Mouse (Mus musculus) hindbrain, embryonic 10.5 days (tissue): ENCODE measurements around the gene Lcmt1. TPM values are rescaled to one million over a fixed set of nuclear protein-coding genes. Genes with fewer than 3 reads are reported as not detected.

Source experiments
- DNase-seq: peaks from one replicate; pipeline ENCODE4 v3.0.0-alpha.2; 2017; ENCODE audit warnings: low spot score
- H3K27ac ChIP-seq: fragments of 300-500 bp; sonication (generic); 2 replicates; pipeline ENCODE4 v1.5.1; 2016; ENCODE audit warnings: mild to moderate bottlenecking, moderate library complexity
- H3K27me3 ChIP-seq: fragments of 300-500 bp; sonication (generic); 2 replicates; pipeline ENCODE4 v1.6.1; 2016; ENCODE audit warnings: mild to moderate bottlenecking; ENCODE audit not compliant: poor library complexity, insufficient read depth, severe bottlenecking
- H3K36me3 ChIP-seq: fragments of 300-500 bp; sonication (generic); 2 replicates; pipeline ENCODE4 v1.6.1; 2016; ENCODE audit warnings: mild to moderate bottlenecking, moderate library complexity
- H3K4me1 ChIP-seq: fragments of 300-500 bp; sonication (generic); replicated peaks from 2 replicates; pipeline ENCODE4 v1.6.1; 2016; ENCODE audit warnings: mild to moderate bottlenecking
- H3K4me3 ChIP-seq: fragments of 300-500 bp; sonication (generic); 2 replicates; pipeline ENCODE4 v1.5.1; 2016; ENCODE audit warnings: mild to moderate bottlenecking, moderate library complexity
- H3K9me3 ChIP-seq: fragments of 300-500 bp; sonication (generic); 2 replicates; pipeline ENCODE4 v1.6.1; 2016; ENCODE audit warnings: mild to moderate bottlenecking, moderate library complexity
- WGBS: fragments of 180-500 bp; shearing (Covaris S2); methylation state at CpG from one replicate; pipeline ENCODE4 v1.1.7; 2016; 5-methylcytosine and 5-hydroxymethylcytosine counted together
- polyA plus RNA-seq: library from polyadenylated mRNA; unstranded; fragments of >200 nt; fragmentation: Nextera tagmentation; extraction: Ambion mirVana; gene quantifications from 2 replicates; pipeline ENCODE4 v1.2.1, GENCODE M21; 2016

The Lcmt1 gene
- polyA plus RNA-seq, 1 experiment from 2014 or later: 57.9 TPM

- H3K27ac ChIP-seq: no peak overlapping the region
- no peaks in the 10 kb centered on the region for H3K9me3 ChIP-seq
- no peaks in the 10 kb centered on the region for H3K4me1 ChIP-seq
- WGBS: 90% methylated on average over 6 of the region's 6 CpGs
- H3K27me3 ChIP-seq: no peaks in the 10 kb centered on the region
- H3K36me3 ChIP-seq: peaks cover 74% of the 10 kb centered on the region
- H3K4me3 ChIP-seq: no peak overlapping the region
- DNase-seq: no peak
These were observed 20.2 kb downstream of the Lcmt1 start for GRCm38 (mm10) chr7:123389686-123390280.

GRCm38 (mm10) chr7:123394271-123394670 lies 24.7 kb downstream of the Lcmt1 start:
- no peaks in the 10 kb centered on the region for H3K9me3 ChIP-seq
- H3K4me3 ChIP-seq: no peak overlapping the region
- WGBS: 96% methylated on average over 6 of the region's 6 CpGs
- no peaks in the 10 kb centered on the region for H3K4me1 ChIP-seq
- no peak overlapping the region for H3K27ac ChIP-seq
- H3K27me3 ChIP-seq: no peaks in the 10 kb centered on the region
- DNase-seq: no peak
- H3K36me3 ChIP-seq: peaks cover 36% of the 10 kb centered on the region

- Histone ChIP-seq H3K4me1 (no peaks in the 10 kb centered on the region), H3K27ac (no peak overlapping the region), H3K9me3 (no peaks in the 10 kb centered on the region), H3K4me3 (no peak overlapping the region), H3K27me3 (no peaks in the 10 kb centered on the region), H3K36me3 (peaks cover 29% of the 10 kb centered on the region)
- DNase-seq: no peak
- WGBS: 90% methylated on average over 5 of the region's 5 CpGs
These were observed 27.3 kb downstream of the Lcmt1 start for GRCm38 (mm10) chr7:123396900-123397299.

GRCm38 (mm10) chr7:123397369-123397768 lies 27.8 kb downstream of the Lcmt1 start:
- H3K36me3 ChIP-seq: peaks cover 31% of the 10 kb centered on the region
- no peak overlapping the region for H3K27ac ChIP-seq
- no peak overlapping the region for H3K4me3 ChIP-seq
- no peaks in the 10 kb centered on the region for H3K27me3 ChIP-seq
- H3K4me1 ChIP-seq: no peaks in the 10 kb centered on the region
- WGBS: 85% methylated on average over 8 of the region's 8 CpGs
- no peaks in the 10 kb centered on the region for H3K9me3 ChIP-seq
- DNase-seq: no peak

GRCm38 (mm10) chr7:123397931-123398330 lies 28.3 kb downstream of the Lcmt1 start:
- 92% methylated on average over 8 of the region's 8 CpGs for WGBS
- no peak for DNase-seq
- H3K36me3 ChIP-seq: peaks cover 31% of the 10 kb centered on the region
- H3K27me3 ChIP-seq: no peaks in the 10 kb centered on the region
- no peak overlapping the region for H3K27ac ChIP-seq
- no peaks in the 10 kb centered on the region for H3K4me1 ChIP-seq
- H3K4me3 ChIP-seq: no peak overlapping the region
- no peaks in the 10 kb centered on the region for H3K9me3 ChIP-seq

- WGBS: 35% methylated on average over 7 of the region's 7 CpGs
- H3K4me1 ChIP-seq: no peaks in the 10 kb centered on the region
These were observed 29.2 kb downstream of the Lcmt1 start for GRCm38 (mm10) chr7:123398828-123399227.

GRCm38 (mm10) chr7:123399286-123399685 lies 29.7 kb downstream of the Lcmt1 start:
- peaks cover 35% of the 10 kb centered on the region for H3K36me3 ChIP-seq
- H3K4me1 ChIP-seq: no peaks in the 10 kb centered on the region
- H3K27me3 ChIP-seq: no peaks in the 10 kb centered on the region
- H3K9me3 ChIP-seq: no peaks in the 10 kb centered on the region
- no peak overlapping the region for H3K27ac ChIP-seq
- no peak for DNase-seq
- no peak overlapping the region for H3K4me3 ChIP-seq
- 86% methylated on average over 4 of the region's 4 CpGs for WGBS

More at GRCm38 (mm10) chr7:123398828-123399227, 29.2 kb downstream of the Lcmt1 start:
- H3K9me3 ChIP-seq: no peaks in the 10 kb centered on the region
- no peak overlapping the region for H3K27ac ChIP-seq
- H3K4me3 ChIP-seq: no peak overlapping the region
- H3K36me3 ChIP-seq: peaks cover 30% of the 10 kb centered on the region
- DNase-seq: peak; percentile 53
- no peaks in the 10 kb centered on the region for H3K27me3 ChIP-seq

- no peak for DNase-seq
These were observed 31.5 kb downstream of the Lcmt1 start for GRCm38 (mm10) chr7:123401121-123401520.

GRCm38 (mm10) chr7:123404198-123404597 lies 34.6 kb downstream of the Lcmt1 start:
- peaks cover 61% of the 10 kb centered on the region for H3K36me3 ChIP-seq

More at GRCm38 (mm10) chr7:123401121-123401520, 31.5 kb downstream of the Lcmt1 start:
- no peaks in the 10 kb centered on the region for H3K9me3 ChIP-seq
- no peaks in the 10 kb centered on the region for H3K4me1 ChIP-seq
- no peak overlapping the region for H3K27ac ChIP-seq
- no peak overlapping the region for H3K4me3 ChIP-seq
- WGBS: 89% methylated on average over 3 of the region's 3 CpGs
- no peaks in the 10 kb centered on the region for H3K27me3 ChIP-seq
- H3K36me3 ChIP-seq: peaks cover 51% of the 10 kb centered on the region

GRCm38 (mm10) chr7:123405619-123406018 lies 36.0 kb downstream of the Lcmt1 start:
- Histone ChIP-seq H3K36me3 (peaks cover 70% of the 10 kb centered on the region), H3K4me3 (no peak overlapping the region), H3K27me3 (no peaks in the 10 kb centered on the region), H3K9me3 (no peaks in the 10 kb centered on the region), H3K4me1 (no peaks in the 10 kb centered on the region), H3K27ac (no peak overlapping the region)
- 86% methylated on average over 3 of the region's 3 CpGs for WGBS
- DNase-seq: no peak

More at GRCm38 (mm10) chr7:123404198-123404597, 34.6 kb downstream of the Lcmt1 start:
- no peak for DNase-seq
- Histone ChIP-seq H3K9me3 (no peaks in the 10 kb centered on the region), H3K27me3 (no peaks in the 10 kb centered on the region), H3K27ac (no peak overlapping the region), H3K4me1 (no peaks in the 10 kb centered on the region), H3K4me3 (no peak overlapping the region)
- 94% methylated on average over 6 of the region's 6 CpGs for WGBS

- H3K36me3 ChIP-seq: peaks cover 69% of the 10 kb centered on the region
- H3K4me1 ChIP-seq: no peaks in the 10 kb centered on the region
- no peaks in the 10 kb centered on the region for H3K9me3 ChIP-seq
- H3K4me3 ChIP-seq: no peak overlapping the region
- WGBS: 89% methylated on average over 4 of the region's 4 CpGs
- DNase-seq: no peak
- no peaks in the 10 kb centered on the region for H3K27me3 ChIP-seq
- no peak overlapping the region for H3K27ac ChIP-seq
These were observed 37.4 kb downstream of the Lcmt1 start for GRCm38 (mm10) chr7:123406988-123407387.

- Histone ChIP-seq H3K27ac (no peak overlapping the region), H3K4me3 (no peak overlapping the region), H3K4me1 (no peaks in the 10 kb centered on the region), H3K27me3 (no peaks in the 10 kb centered on the region), H3K36me3 (peaks cover 54% of the 10 kb centered on the region), H3K9me3 (no peaks in the 10 kb centered on the region)
- no peak for DNase-seq
- 94% methylated on average over 7 of the region's 7 CpGs for WGBS
These were observed 40.9 kb downstream of the Lcmt1 start for GRCm38 (mm10) chr7:123410502-123410901.

GRCm38 (mm10) chr7:123411109-123411508 lies 41.5 kb downstream of the Lcmt1 start:
- no peak for DNase-seq
- Histone ChIP-seq H3K27me3 (no peaks in the 10 kb centered on the region), H3K4me1 (no peaks in the 10 kb centered on the region), H3K36me3 (peaks cover 48% of the 10 kb centered on the region), H3K9me3 (no peaks in the 10 kb centered on the region), H3K27ac (no peak overlapping the region), H3K4me3 (no peak overlapping the region)
- 96% methylated on average over 1 of the region's 1 CpGs for WGBS

GRCm38 (mm10) chr7:123412143-123412542 lies 42.6 kb downstream of the Lcmt1 start:
- Histone ChIP-seq H3K27ac (no peak overlapping the region), H3K27me3 (no peaks in the 10 kb centered on the region), H3K4me1 (no peaks in the 10 kb centered on the region), H3K36me3 (peaks cover 38% of the 10 kb centered on the region), H3K4me3 (no peak overlapping the region), H3K9me3 (no peaks in the 10 kb centered on the region)
- 88% methylated on average over 3 of the region's 3 CpGs for WGBS
- no peak for DNase-seq
